Comparison of ENCODE assay signal across 29 mouse cellular contexts in genomic region chr14:55709509-55709908, GRCm38 (mm10). TPM values are rescaled to one million over a fixed set of nuclear protein-coding genes. Genes with fewer than 3 reads are reported as not detected.
DNase-seq lines count a peak whose midpoint lies in the region; ATAC-seq and TF ChIP-seq lines count a peak whose summit lies in the region.
"Had no signal": no experiment of that assay in that cellular context is flagged by ENCODE, and none has a peak within 500 bp of the region (broad histone marks: within the 10 kb centered on the region; RNA-seq: fewer than 3 reads in every experiment).

No protein-coding gene starts in this region.

- no peaks in the 10 kb centered on the region for H3K36me3 ChIP-seq in lung, embryonic 16.5 days (ENCODE audit: control insufficient read depth, insufficient read depth, low read length)
- H3K36me3 ChIP-seq in lung, postnatal 0 days (ENCODE audit: insufficient read depth, low read length) = no peaks in the 10 kb centered on the region
- H3K36me3 ChIP-seq in ES-E14 (ENCODE audit: control insufficient read depth, insufficient read depth, low read length, poor library complexity, severe bottlenecking) = no peaks in the 10 kb centered on the region
- H3K36me3 ChIP-seq: embryonic facial prominence, embryonic 10.5 days; embryonic facial prominence, embryonic 13.5 days; forebrain, embryonic 12.5 days; forebrain, embryonic 15.5 days; heart, embryonic 10.5 days; heart, embryonic 13.5 days; hindbrain, embryonic 15.5 days; intestine, embryonic 15.5 days had no signal

- H3K4me3 ChIP-seq in lung, embryonic 16.5 days (ENCODE audit: low read length) = no peak overlapping the region
- H3K4me3 ChIP-seq in lung, postnatal 0 days (ENCODE audit: low read depth, low read length) = no peak overlapping the region
- peak overlapping the region in 1 of 2 experiments; percentile 6; a peak in 1 of 4 replicates for H3K4me3 ChIP-seq in ES-E14 (ENCODE audit: insufficient read depth in 1 of 2, low read depth in 1 of 2, low read length in 2 of 2, poor library complexity in 1 of 2, severe bottlenecking in 1 of 2)
- H3K4me3 ChIP-seq: embryonic facial prominence, embryonic 10.5 days; embryonic facial prominence, embryonic 13.5 days; erythroblast, embryonic 14.5 days; forebrain, embryonic 12.5 days; forebrain, embryonic 15.5 days; heart, adult 2 months; heart, embryonic 10.5 days; heart, embryonic 13.5 days; hindbrain, embryonic 15.5 days; intestine, embryonic 15.5 days had no signal

- H3K9ac ChIP-seq in lung, embryonic 16.5 days (ENCODE audit: low read length) = no peak overlapping the region
- no peak overlapping the region for H3K9ac ChIP-seq in lung, postnatal 0 days (replicated peaks; ENCODE audit: low read depth)
- H3K9ac ChIP-seq in ES-E14 (ENCODE audit: insufficient read depth, low read depth, low read length, poor library complexity, severe bottlenecking) = no peak overlapping the region
- H3K9ac ChIP-seq: embryonic facial prominence, embryonic 13.5 days; forebrain, embryonic 12.5 days; forebrain, embryonic 15.5 days; heart, embryonic 13.5 days; hindbrain, embryonic 15.5 days; intestine, embryonic 15.5 days had no signal

- no peaks in the 10 kb centered on the region; the same call in 1 of the 2 replicates for H3K27me3 ChIP-seq in lung, embryonic 16.5 days (ENCODE audit: control insufficient read depth, insufficient read depth, low read depth, low read length)
- H3K27me3 ChIP-seq in lung, postnatal 0 days (replicated peaks; ENCODE audit: insufficient read depth, low read length) = no peaks in the 10 kb centered on the region

- no peak for DNase-seq in lung, postnatal 0 days (ENCODE audit: low spot score)
- DNase-seq in ES-E14 (ENCODE audit: low read depth, low spot score) (peak; percentile 58), ZHBTc4 (ENCODE audit: low read depth, low spot score) (peak; percentile 94)
- DNase-seq in adrenal gland, postnatal 4 days (ENCODE audit: low spot score in 2 of 2) = no peak
- no peak for DNase-seq in layer of hippocampus, adult 9-10 months (ENCODE audit: low spot score)
- no peak for DNase-seq in frontal cortex, postnatal 25 days (ENCODE audit: low spot score in 2 of 2)
- DNase-seq: adrenal gland, adult 2 months; adrenal gland, postnatal 14 days; B cell, adult 2 months; cerebellum, adult 11-12 months; cerebellum, adult 8-10 months; cerebellum, postnatal 10 days; cerebellum, postnatal 36 days; embryo, embryonic 11 days; gastrocnemius, postnatal 10 days; gastrocnemius, postnatal 36 days; heart, adult 2 months; heart, postnatal 14 days; heart, postnatal 4 days had no signal

- 0 out of 2 replicates have a peak, but pooled peaks have one; percentile 19 for ATAC-seq in lung, embryonic 16.5 days (ENCODE audit: low read depth)
- ATAC-seq in lung, postnatal 0 days = no peak
- ATAC-seq: forebrain, embryonic 15.5 days; intestine, embryonic 15.5 days had no signal

- no peaks in the 10 kb centered on the region for H3K9me3 ChIP-seq in lung, embryonic 16.5 days (ENCODE audit: control insufficient read depth, low read length)
- no peaks in the 10 kb centered on the region for H3K9me3 ChIP-seq in lung, postnatal 0 days (ENCODE audit: low read length)
- H3K9me3 ChIP-seq in ES-E14 (ENCODE audit: control insufficient read depth, insufficient read depth, low read depth, low read length) = no peaks in the 10 kb centered on the region
- H3K9me3 ChIP-seq: embryonic facial prominence, embryonic 10.5 days; embryonic facial prominence, embryonic 13.5 days; forebrain, embryonic 12.5 days; forebrain, embryonic 15.5 days; heart, embryonic 10.5 days; heart, embryonic 13.5 days; hindbrain, embryonic 15.5 days; intestine, embryonic 15.5 days had no signal

- H3K4me1 ChIP-seq in lung, embryonic 16.5 days (replicated peaks; ENCODE audit: control insufficient read depth, insufficient read depth, low read length) = peaks cover 8% of the 10 kb centered on the region
- H3K4me1 ChIP-seq in lung, postnatal 0 days (ENCODE audit: insufficient read depth, low read depth, low read length) = peaks cover 10% of the 10 kb centered on the region; the same call in 1 of the 2 replicates
- H3K4me1 ChIP-seq in ES-E14 (ENCODE audit: control insufficient read depth in 2 of 2, insufficient read depth in 2 of 2, low read length in 2 of 2, poor library complexity in 1 of 2) = peaks cover 9 to 47% of the 10 kb centered on the region in 2 experiments
- H3K4me1 ChIP-seq: forebrain, embryonic 15.5 days; hindbrain, embryonic 15.5 days had no signal

- no peak for TF ChIP-seq EP300 in lung, postnatal 0 days (IDR thresholded peaks at IDR 0.05)

- no peak overlapping the region for H3K27ac ChIP-seq in lung, embryonic 16.5 days (ENCODE audit: low read length)
- no peak overlapping the region for H3K27ac ChIP-seq in lung, postnatal 0 days (ENCODE audit: low read length)
- peak overlapping the region; percentile 14; the same call in 1 of the 2 replicates for H3K27ac ChIP-seq in ES-E14 (ENCODE audit: insufficient read depth, low read depth, low read length, poor library complexity, severe bottlenecking)
- H3K27ac ChIP-seq: embryonic facial prominence, embryonic 10.5 days; embryonic facial prominence, embryonic 13.5 days; forebrain, embryonic 12.5 days; forebrain, embryonic 15.5 days; heart, adult 2 months; heart, embryonic 10.5 days; heart, embryonic 13.5 days; hindbrain, embryonic 15.5 days; intestine, embryonic 15.5 days had no signal

- WGBS in lung, embryonic 16.5 days = 77% methylated on average over 4 of the region's 4 CpGs
- WGBS in lung, postnatal 0 days = 70% methylated on average over 4 of the region's 4 CpGs

- in situ Hi-C loops in ES-E14 (cut with MboI; ENCODE audit: low sequenced_read_pairs in 2 of 2, unreplicated experiment in 2 of 2) = no loop called here

- TF ChIP-seq CTCF in lung, postnatal 0 days (IDR thresholded peaks at IDR 0.05) = no peak

- H3K4me2 ChIP-seq in lung, embryonic 16.5 days (ENCODE audit: low read depth, low read length) = no peak overlapping the region
- no peak overlapping the region for H3K4me2 ChIP-seq in lung, postnatal 0 days (replicated peaks; ENCODE audit: low read depth, low read length)
- H3K4me2 ChIP-seq: embryonic facial prominence, embryonic 13.5 days; forebrain, embryonic 12.5 days; forebrain, embryonic 15.5 days; heart, embryonic 13.5 days; hindbrain, embryonic 15.5 days; intestine, embryonic 15.5 days had no signal

TF ChIP-seq in ES-E14, 5 proteins besides CTCF, POLR2A, EP300 and RAD21:
- TF ChIP-seq HCFC1 (IDR thresholded peaks at IDR 0.05; ENCODE audit: borderline replicate concordance, insufficient read depth, low read length) (0 out of 2 replicates have a peak, but pooled peaks have one; percentile 26), MAFK (IDR thresholded peaks at IDR 0.05; ENCODE audit: insufficient read depth, low read depth, low read length) (no peak), CHD2 (IDR thresholded peaks at IDR 0.05; ENCODE audit: low read depth, low read length) (peak; percentile 14; the same call in 1 of the 2 replicates), ZC3H11A (IDR thresholded peaks at IDR 0.05; ENCODE audit: borderline replicate concordance, low read depth, low read length) (no peak), ZNF384 (IDR thresholded peaks at IDR 0.05; ENCODE audit: low read depth, low read length) (no peak)
TF ChIP-seq in ES-E14: peak in this region for 2.

RNA-seq across cellular contexts. Expression of gene Tgm1, which starts 4.2 kb away (rescaled TPM):
- 3.2 and 6.0 TPM in 2 replicates for polyA plus RNA-seq in lung, embryonic 16.5 days (2015; fragmentation: Nextera tagmentation; extraction: Ambion mirVana)
- 14.2 and 20.6 TPM in 2 replicates for polyA plus RNA-seq in lung, postnatal 0 days (2015; fragmentation: Nextera tagmentation; extraction: Ambion mirVana)
- 13.4 and 31.6 TPM in 2 replicates for total RNA-seq in ES-E14 (2012; rRNA removed)
- 1 to 10 TPM; 1.4 to 1.8 TPM for total RNA-seq in adrenal gland, postnatal 4 days (2021)
- total RNA-seq: gastrocnemius, postnatal 36 days had no signal

RNA-seq across cellular contexts. Expression of gene Rabggta, which starts 12.6 kb away (rescaled TPM):
- polyA plus RNA-seq in lung, embryonic 16.5 days (2015; fragmentation: Nextera tagmentation; extraction: Ambion mirVana) = 34.2 and 35.0 TPM in 2 replicates
- polyA plus RNA-seq in lung, postnatal 0 days (2015; fragmentation: Nextera tagmentation; extraction: Ambion mirVana) = 31.4 and 32.5 TPM in 2 replicates
- total RNA-seq in ES-E14 (2012; rRNA removed) = 34.0 and 95.5 TPM in 2 replicates
- total RNA-seq in adrenal gland, postnatal 4 days (2021) = 10 to 100 TPM; 23.8 to 25.7 TPM

RNA-seq across cellular contexts. Expression of gene Tinf2, which starts 27.9 kb away (rescaled TPM):
- polyA plus RNA-seq in lung, embryonic 16.5 days (2015; fragmentation: Nextera tagmentation; extraction: Ambion mirVana) = 45.5 and 46.2 TPM in 2 replicates
- polyA plus RNA-seq in lung, postnatal 0 days (2015; fragmentation: Nextera tagmentation; extraction: Ambion mirVana) = 18.8 and 19.9 TPM in 2 replicates
- total RNA-seq in ES-E14 (2012; rRNA removed) = 26.1 and 60.9 TPM in 2 replicates
- 10 to 100 TPM; 33.0 to 33.2 TPM for total RNA-seq in adrenal gland, postnatal 4 days (2021)

RNA-seq across cellular contexts. Expression of gene Dhrs1, which starts 36.0 kb away (rescaled TPM):
- 88.5 and 95.0 TPM in 2 replicates for polyA plus RNA-seq in lung, embryonic 16.5 days (2015; fragmentation: Nextera tagmentation; extraction: Ambion mirVana)
- 74.1 and 83.5 TPM in 2 replicates for polyA plus RNA-seq in lung, postnatal 0 days (2015; fragmentation: Nextera tagmentation; extraction: Ambion mirVana)
- total RNA-seq in ES-E14 (2012; rRNA removed) = 9.6 and 18.0 TPM in 2 replicates
- total RNA-seq in adrenal gland, postnatal 4 days (2021) = 10 to 100 TPM; 74.1 to 77.7 TPM
- polyA plus RNA-seq: erythroblast, embryonic 14.5 days had no signal

RNA-seq across cellular contexts. Expression of gene Nop9, which starts 36.0 kb away (rescaled TPM):
- polyA plus RNA-seq in lung, embryonic 16.5 days (2015; fragmentation: Nextera tagmentation; extraction: Ambion mirVana) = 32.6 and 37.8 TPM in 2 replicates
- 16.2 and 19.5 TPM in 2 replicates for polyA plus RNA-seq in lung, postnatal 0 days (2015; fragmentation: Nextera tagmentation; extraction: Ambion mirVana)
- 30.0 and 38.3 TPM in 2 replicates for total RNA-seq in ES-E14 (2012; rRNA removed)
- 10 to 100 TPM; 24.5 to 27.1 TPM for total RNA-seq in adrenal gland, postnatal 4 days (2021)

Comparison
In these comparisons a context has a peak if more than half of its experiments do, and no peak if none do; other contexts are left out.
1. DNase-seq: peak in ES-E14 (single experiment) and ZHBTc4 (single experiment); none in lung, postnatal 0 days (single experiment), adrenal gland, postnatal 4 days (0 of 2), layer of hippocampus, adult 9-10 months (single experiment) and frontal cortex, postnatal 25 days (0 of 2).